Mouse (Mus musculus) kidney, postnatal 0 days (tissue): ENCODE measurements around the gene Gng7. TPM values are rescaled to one million over a fixed set of nuclear protein-coding genes. Genes with fewer than 3 reads are reported as not detected.
"Not testable (repeated sequence)": the region's sequence is repeated elsewhere in the genome, so short reads cannot be mapped to it uniquely, and the experiment has no call there.

Source experiments
- ATAC-seq: fragments of 200-750 bp; cut with Nextera tagmentation; replicated peaks from 2 replicates; pipeline ENCODE4 v1.8.0; 2017; ENCODE audit warnings: low read depth, moderate number of reproducible peaks, moderate TSS enrichment, moderate library complexity; ENCODE audit not compliant: low FRiP score
- DNase-seq: peaks from one replicate; pipeline ENCODE4 v3.0.0-alpha.2; 2016; ENCODE audit warnings: low spot score
- H3K27ac ChIP-seq: fragments of 300-500 bp; sonication (generic); 2 replicates; pipeline ENCODE4 v1.5.1; 2014; ENCODE audit warnings: mild to moderate bottlenecking
- H3K27me3 ChIP-seq: fragments of 300-500 bp; sonication (generic); 2 replicates; pipeline ENCODE4 v1.6.1; 2014; ENCODE audit warnings: low read length, mixed read lengths; ENCODE audit not compliant: insufficient read depth
- H3K36me3 ChIP-seq: fragments of 300-500 bp; sonication (generic); 2 replicates; pipeline ENCODE4 v1.6.1; 2014; ENCODE audit warnings: low read length, mixed read lengths; ENCODE audit not compliant: insufficient read depth
- H3K4me1 ChIP-seq: fragments of 300-500 bp; sonication (generic); replicated peaks from 2 replicates; pipeline ENCODE4 v1.6.1; 2014; ENCODE audit warnings: antibody characterized with exemption, low read length, mixed read lengths; ENCODE audit not compliant: insufficient read depth
- H3K4me2 ChIP-seq: fragments of 300-500 bp; sonication (generic); 2 replicates; pipeline ENCODE4 v1.6.1; 2014; ENCODE audit warnings: mild to moderate bottlenecking, low read length, moderate library complexity, mixed read lengths
- H3K4me3 ChIP-seq: fragments of 300-500 bp; sonication (generic); replicated peaks from 2 replicates; pipeline ENCODE4 v1.5.1; 2014; ENCODE audit warnings: low read depth, low read length
- H3K9ac ChIP-seq: fragments of 300-500 bp; sonication (generic); 2 replicates; pipeline ENCODE4 v1.6.1; 2014; ENCODE audit warnings: low read depth, low read length
- H3K9me3 ChIP-seq: fragments of 300-500 bp; sonication (generic); replicated peaks from 2 replicates; pipeline ENCODE4 v1.6.1; 2016; ENCODE audit warnings: low read length, inconsistent platforms, mixed read lengths
- CTCF ChIP-seq: IDR thresholded peaks from 2 replicates; pipeline ENCODE4 v1.5.1; 2016; ENCODE audit warnings: antibody characterized with exemption, low read depth, mild to moderate bottlenecking, moderate library complexity
- WGBS: fragments of 180-500 bp; shearing (Covaris S2); extraction: QIAGEN DNeasy Blood & Tissue Kit; methylation state at CpG from one replicate; pipeline ENCODE4 v1.1.7; 2014; 5-methylcytosine and 5-hydroxymethylcytosine counted together
- polyA plus RNA-seq: library from polyadenylated mRNA; unstranded; fragments of >200 nt; fragmentation: Nextera tagmentation; extraction: Ambion mirVana; gene quantifications from 2 replicates; pipeline ENCODE4 v1.2.1, GENCODE M21; 2015

Gng7 gene
- polyA plus RNA-seq, 1 experiment from 2014 or later: 3.4 TPM

GRCm38 (mm10) chr10:80991945-80992344 is 22.8 kb downstream of the Gng7 start:
- Histone ChIP-seq H3K4me1 (0 out of 2 replicates have a peak, but pooled peaks cover 3% of the 10 kb centered on the region), H3K27me3 (no peaks in the 10 kb centered on the region; the same call in 1 of the 2 replicates), H3K9me3 (no peaks in the 10 kb centered on the region), H3K27ac (no peak overlapping the region), H3K36me3 (no peaks in the 10 kb centered on the region), H3K4me3 (no peak overlapping the region), H3K4me2 (no peak overlapping the region), H3K9ac (no peak overlapping the region)
- ATAC-seq: no peak
- no peak for DNase-seq
- no peak for TF ChIP-seq CTCF
- 81% methylated on average over 1 of the region's 1 CpGs for WGBS

GRCm38 (mm10) chr10:80991007-80991406 is 23.7 kb downstream of the Gng7 start:
- H3K9me3 ChIP-seq: no peaks in the 10 kb centered on the region
- H3K4me3 ChIP-seq: no peak overlapping the region
- H3K9ac ChIP-seq: no peak overlapping the region
- no peak overlapping the region for H3K4me2 ChIP-seq
- H3K27ac ChIP-seq: no peak overlapping the region
- no peak for ATAC-seq
- peak; percentile 74 for TF ChIP-seq CTCF
- 0 out of 2 replicates have a peak, but pooled peaks cover 3% of the 10 kb centered on the region for H3K4me1 ChIP-seq
- WGBS: 13% methylated on average over 3 of the region's 3 CpGs
- H3K27me3 ChIP-seq: no peaks in the 10 kb centered on the region; the same call in 1 of the 2 replicates
- peak; percentile 52 for DNase-seq
- H3K36me3 ChIP-seq: no peaks in the 10 kb centered on the region

GRCm38 (mm10) chr10:80990406-80990805 is 24.3 kb downstream of the Gng7 start:
- no peaks in the 10 kb centered on the region for H3K9me3 ChIP-seq
- H3K36me3 ChIP-seq: no peaks in the 10 kb centered on the region
- peaks cover 7% of the 10 kb centered on the region; the same call in 1 of the 2 replicates for H3K4me1 ChIP-seq
- no peak overlapping the region for H3K27ac ChIP-seq
- peaks cover 5% of the 10 kb centered on the region; the same call in 1 of the 2 replicates for H3K27me3 ChIP-seq
- H3K4me2 ChIP-seq: no peak overlapping the region
- no peak overlapping the region for H3K9ac ChIP-seq
- TF ChIP-seq CTCF: no peak
- H3K4me3 ChIP-seq: no peak overlapping the region
- DNase-seq (no peak), ATAC-seq (no peak)
- WGBS: 50% methylated on average over 7 of the region's 7 CpGs

GRCm38 (mm10) chr10:80989854-80990253 is 24.9 kb downstream of the Gng7 start:
- not testable (repeated sequence) for DNase-seq, H3K9ac ChIP-seq, H3K36me3 ChIP-seq, H3K9me3 ChIP-seq, ATAC-seq, H3K4me3 ChIP-seq, H3K4me1 ChIP-seq, H3K27me3 ChIP-seq, H3K4me2 ChIP-seq, H3K27ac ChIP-seq
- whole genome bisulfite sequencing: 54% methylated on average over 4 of the region's 4 CpGs

- WGBS: 64% methylated on average over 6 of the region's 6 CpGs
- H3K4me2 ChIP-seq: no peak overlapping the region
Observed at GRCm38 (mm10) chr10:80989446-80989845, 25.3 kb downstream of the Gng7 start.

GRCm38 (mm10) chr10:80987709-80988441 is 26.9 kb downstream of the Gng7 start:
- H3K4me3 ChIP-seq: no peak overlapping the region
- DNase-seq (peak; percentile 96), ATAC-seq (peak; percentile 73)
- TF ChIP-seq CTCF: peak; percentile 98
- no peak overlapping the region for H3K9ac ChIP-seq
- H3K27me3 ChIP-seq: peaks cover 5% of the 10 kb centered on the region; the same call in 1 of the 2 replicates
- no peaks in the 10 kb centered on the region for H3K9me3 ChIP-seq
- no peak overlapping the region for H3K4me2 ChIP-seq
- H3K27ac ChIP-seq: no peak overlapping the region
- H3K36me3 ChIP-seq: no peaks in the 10 kb centered on the region
- 10% methylated on average over 10 of the region's 10 CpGs for WGBS
- peaks cover 7% of the 10 kb centered on the region; the same call in 1 of the 2 replicates for H3K4me1 ChIP-seq

More at GRCm38 (mm10) chr10:80989446-80989845, 25.3 kb downstream of the Gng7 start:
- Histone ChIP-seq H3K4me3 (no peak overlapping the region), H3K27ac (no peak overlapping the region), H3K4me1 (peaks cover 7% of the 10 kb centered on the region; the same call in 1 of the 2 replicates), H3K9me3 (no peaks in the 10 kb centered on the region), H3K27me3 (peaks cover 5% of the 10 kb centered on the region; the same call in 1 of the 2 replicates), H3K9ac (no peak overlapping the region), H3K36me3 (no peaks in the 10 kb centered on the region)
- ATAC-seq (no peak), DNase-seq (no peak)
- TF ChIP-seq CTCF: no peak
